Mouse (Mus musculus) retina, postnatal 1 day (tissue): Measurements from ENCODE around the gene Ptprd.
A peak's percentile ranks its signal among the peaks of the same experiment; 100 is the strongest.
"Not testable (repeated sequence)": the region's sequence is repeated elsewhere in the genome, so short reads cannot be mapped to it uniquely, and the experiment has no call there.

Experiments used
- DNase-seq: peaks from one replicate; pipeline ENCODE4 v3.0.0-alpha.2; 2012

Ptprd gene

GRCm38 (mm10) chr4:76175086-76175485 is 2036.7 kb downstream of the Ptprd start:
- no peak for DNase-seq

- no peak for DNase-seq
These were observed 2056.0 kb downstream of the Ptprd start for GRCm38 (mm10) chr4:76155750-76156149.

- no peak for DNase-seq
These were observed 2057.6 kb downstream of the Ptprd start for GRCm38 (mm10) chr4:76154190-76154589.

GRCm38 (mm10) chr4:76144925-76145324 is 2066.8 kb downstream of the Ptprd start:
- peak; percentile 57 for DNase-seq

- DNase-seq: no peak
These were observed 2067.4 kb downstream of the Ptprd start for GRCm38 (mm10) chr4:76144333-76144732.

- no peak for DNase-seq
These were observed 2073.9 kb downstream of the Ptprd start for GRCm38 (mm10) chr4:76137901-76138300.

GRCm38 (mm10) chr4:76136625-76137024 is 2075.1 kb downstream of the Ptprd start:
- no peak for DNase-seq

GRCm38 (mm10) chr4:76091845-76092244 is 2119.9 kb downstream of the Ptprd start:
- no peak for DNase-seq

GRCm38 (mm10) chr4:76089866-76090265 is 2121.9 kb downstream of the Ptprd start:
- DNase-seq: no peak

GRCm38 (mm10) chr4:76076051-76076450 is 2135.7 kb downstream of the Ptprd start:
- DNase-seq: no peak

GRCm38 (mm10) chr4:76073286-76073685 is 2138.5 kb downstream of the Ptprd start:
- DNase-seq: no peak

GRCm38 (mm10) chr4:76071720-76072119 is 2140.0 kb downstream of the Ptprd start:
- DNase-seq: no peak

- no peak for DNase-seq
These were observed 2154.9 kb downstream of the Ptprd start for GRCm38 (mm10) chr4:76056836-76057235.

- DNase-seq: no peak
These were observed 2166.1 kb downstream of the Ptprd start for GRCm38 (mm10) chr4:76045650-76046049.

- DNase-seq: no peak
These were observed 2167.0 kb downstream of the Ptprd start for GRCm38 (mm10) chr4:76044802-76045201.

- not testable (repeated sequence) for DNase-seq
These were observed 2174.6 kb downstream of the Ptprd start for GRCm38 (mm10) chr4:76037178-76037577.

GRCm38 (mm10) chr4:76025571-76026325 is 2186.0 kb downstream of the Ptprd start:
- peak; percentile 93 for DNase-seq

GRCm38 (mm10) chr4:76024502-76024821 is 2187.3 kb downstream of the Ptprd start:
- DNase-seq: no peak

- DNase-seq: no peak
These were observed 2187.8 kb downstream of the Ptprd start for GRCm38 (mm10) chr4:76023756-76024501.

- DNase-seq: no peak
These were observed 2190.1 kb downstream of the Ptprd start for GRCm38 (mm10) chr4:76021670-76022069.

- no peak for DNase-seq
These were observed 2196.7 kb downstream of the Ptprd start for GRCm38 (mm10) chr4:76015026-76015425.

- DNase-seq: no peak
These were observed 2197.5 kb downstream of the Ptprd start for GRCm38 (mm10) chr4:76014151-76014840.

GRCm38 (mm10) chr4:76008580-76008979 is 2203.2 kb downstream of the Ptprd start:
- no peak for DNase-seq

- DNase-seq: no peak
These were observed 2204.5 kb downstream of the Ptprd start for GRCm38 (mm10) chr4:76007219-76007618.
